Mouse (Mus musculus): ENCODE data around the gene Glt8d2.
A peak's percentile ranks its signal among the peaks of the same experiment; 100 is the strongest.
"Not testable (repeated sequence)": the region's sequence is repeated elsewhere in the genome, so short reads cannot be mapped to it uniquely, and the experiment has no call there.

Gene Glt8d2

GRCm38 (mm10) chr10:82636321-82636720, 54.1 kb downstream of the Glt8d2 start:
- H3K27me3 ChIP-seq (ENCODE audit: insufficient read depth, low read length) = no peaks in the 10 kb centered on the region
- TF ChIP-seq POU5F1 (IDR thresholded peaks at IDR 0.05; ENCODE audit: borderline replicate concordance, low read length) (no peak), NANOG (IDR thresholded peaks at IDR 0.05; ENCODE audit: borderline replicate concordance, low read length) (no peak), CTCF (conservative IDR thresholded peaks at IDR 0.05; ENCODE audit: low read length) (no peak)
- peaks cover 14% of the 10 kb centered on the region for H3K4me1 ChIP-seq (replicated peaks; ENCODE audit: low read depth, low read length)
- no peak overlapping the region for H3K4me3 ChIP-seq (replicated peaks; ENCODE audit: low read length)
- peaks cover 90% of the 10 kb centered on the region for H3K36me3 ChIP-seq (ENCODE audit: insufficient read depth, low read length)
- H3K9me3 ChIP-seq (ENCODE audit: low read length) = peaks cover 44% of the 10 kb centered on the region

- peaks cover 23% of the 10 kb centered on the region for H3K4me1 ChIP-seq (replicated peaks; ENCODE audit: low read depth, low read length)
- H3K36me3 ChIP-seq (ENCODE audit: insufficient read depth, low read length) = peaks cover 74% of the 10 kb centered on the region
- no peak overlapping the region for H3K4me3 ChIP-seq (replicated peaks; ENCODE audit: low read length)
- H3K9me3 ChIP-seq (ENCODE audit: low read length) = peaks cover 44% of the 10 kb centered on the region
- no peak for TF ChIP-seq CTCF (conservative IDR thresholded peaks at IDR 0.05; ENCODE audit: low read length)
- H3K27me3 ChIP-seq (ENCODE audit: insufficient read depth, low read length) = no peaks in the 10 kb centered on the region
Measured at GRCm38 (mm10) chr10:82634348-82634747, 56.1 kb downstream of the Glt8d2 start.

GRCm38 (mm10) chr10:82632496-82633280, 57.8 kb downstream of the Glt8d2 start:
- H3K36me3 ChIP-seq (ENCODE audit: insufficient read depth, low read length) = peaks cover 58% of the 10 kb centered on the region
- TF ChIP-seq CTCF (conservative IDR thresholded peaks at IDR 0.05; ENCODE audit: low read length) = no peak
- no peak for TF ChIP-seq POU5F1 (IDR thresholded peaks at IDR 0.05; ENCODE audit: borderline replicate concordance, low read length)
- no peaks in the 10 kb centered on the region for H3K27me3 ChIP-seq (ENCODE audit: insufficient read depth, low read length)
- no peak overlapping the region for H3K4me3 ChIP-seq (replicated peaks; ENCODE audit: low read length)
- H3K4me1 ChIP-seq (replicated peaks; ENCODE audit: low read depth, low read length) = peaks cover 30% of the 10 kb centered on the region
- peaks cover 44% of the 10 kb centered on the region for H3K9me3 ChIP-seq (ENCODE audit: low read length)

GRCm38 (mm10) chr10:82631133-82631532, 59.3 kb downstream of the Glt8d2 start:
- peak overlapping the region; percentile 89 for H3K4me3 ChIP-seq (replicated peaks; ENCODE audit: low read length)
- H3K36me3 ChIP-seq (ENCODE audit: insufficient read depth, low read length) = peaks cover 43% of the 10 kb centered on the region
- TF ChIP-seq CTCF (conservative IDR thresholded peaks at IDR 0.05; ENCODE audit: low read length) (no peak), POU5F1 (IDR thresholded peaks at IDR 0.05; ENCODE audit: borderline replicate concordance, low read length) (no peak), NANOG (IDR thresholded peaks at IDR 0.05; ENCODE audit: borderline replicate concordance, low read length) (no peak)
- H3K4me1 ChIP-seq (replicated peaks; ENCODE audit: low read depth, low read length) = peaks cover 30% of the 10 kb centered on the region
- H3K9me3 ChIP-seq (ENCODE audit: low read length) = peaks cover 30% of the 10 kb centered on the region
- H3K27me3 ChIP-seq (ENCODE audit: insufficient read depth, low read length) = no peaks in the 10 kb centered on the region

GRCm38 (mm10) chr10:82630497-82630896, 60.0 kb downstream of the Glt8d2 start:
- Histone ChIP-seq H3K4me3 (replicated peaks; ENCODE audit: low read length) (peak overlapping the region; percentile 89), H3K27me3 (ENCODE audit: insufficient read depth, low read length) (no peaks in the 10 kb centered on the region), H3K36me3 (ENCODE audit: insufficient read depth, low read length) (peaks cover 36% of the 10 kb centered on the region), H3K9me3 (ENCODE audit: low read length) (peaks cover 27% of the 10 kb centered on the region), H3K4me1 (replicated peaks; ENCODE audit: low read depth, low read length) (peaks cover 30% of the 10 kb centered on the region)
- TF ChIP-seq CTCF (conservative IDR thresholded peaks at IDR 0.05; ENCODE audit: low read length) = no peak

- peaks cover 33% of the 10 kb centered on the region for H3K4me1 ChIP-seq (replicated peaks; ENCODE audit: low read depth, low read length)
- H3K27me3 ChIP-seq (ENCODE audit: insufficient read depth, low read length) = not testable (repeated sequence)
- peaks cover 24% of the 10 kb centered on the region for H3K9me3 ChIP-seq (ENCODE audit: low read length)
- H3K36me3 ChIP-seq (ENCODE audit: insufficient read depth, low read length) = peaks cover 29% of the 10 kb centered on the region
- peak within 1 kb of the TSS; percentile 89 for H3K4me3 ChIP-seq (replicated peaks; ENCODE audit: low read length)
Measured at GRCm38 (mm10) chr10:82629586-82630255, 60.7 kb downstream of the Glt8d2 start, which contains the start of gene Tdg. Tdg (plus strand) TSS chr10:82629828.

GRCm38 (mm10) chr10:82629111-82629585, 61.3 kb downstream of the Glt8d2 start:
- TF ChIP-seq CTCF (conservative IDR thresholded peaks at IDR 0.05; ENCODE audit: low read length) (no peak), NANOG (IDR thresholded peaks at IDR 0.05; ENCODE audit: borderline replicate concordance, low read length) (no peak), POU5F1 (IDR thresholded peaks at IDR 0.05; ENCODE audit: borderline replicate concordance, low read length) (no peak)
- H3K4me1 ChIP-seq (replicated peaks; ENCODE audit: low read depth, low read length) = peaks cover 39% of the 10 kb centered on the region
- peak overlapping the region; percentile 89 for H3K4me3 ChIP-seq (replicated peaks; ENCODE audit: low read length)
- H3K27me3 ChIP-seq (ENCODE audit: insufficient read depth, low read length) = no peaks in the 10 kb centered on the region
- H3K36me3 ChIP-seq (ENCODE audit: insufficient read depth, low read length) = peaks cover 24% of the 10 kb centered on the region
- H3K9me3 ChIP-seq (ENCODE audit: low read length) = peaks cover 19% of the 10 kb centered on the region

- not testable (repeated sequence) for H3K9me3 ChIP-seq (ENCODE audit: low read length); H3K27me3 ChIP-seq (ENCODE audit: insufficient read depth, low read length); H3K36me3 ChIP-seq (ENCODE audit: insufficient read depth, low read length)
- peaks cover 14% of the 10 kb centered on the region for H3K4me1 ChIP-seq (replicated peaks; ENCODE audit: low read depth, low read length)
- H3K4me3 ChIP-seq (replicated peaks; ENCODE audit: low read length) = peak overlapping the region; percentile 43
Measured at GRCm38 (mm10) chr10:82623553-82623932, 66.9 kb downstream of the Glt8d2 start.

All from E14TG2a.4 (cell line).